Mouse (Mus musculus) kidney, postnatal 4 days (tissue): ENCODE results near the gene Macrod1.
"Not testable (repeated sequence)": the region's sequence is repeated elsewhere in the genome, so short reads cannot be mapped to it uniquely, and the experiment has no call there.

Experiments
- DNase-seq, 2 experiments: peaks; one replicate each; pipeline ENCODE4 v3.0.0; 2021; ENCODE audit warnings: mixed read lengths in 2 of 2

Gene Macrod1

GRCm38 (mm10) chr19:7056248-7057087 lies at the start of gene Macrod1:
TSS of gene Macrod1 (plus strand) at chr19:7056810.
- DNase-seq: peak; percentile 79 to 85

DNA sequence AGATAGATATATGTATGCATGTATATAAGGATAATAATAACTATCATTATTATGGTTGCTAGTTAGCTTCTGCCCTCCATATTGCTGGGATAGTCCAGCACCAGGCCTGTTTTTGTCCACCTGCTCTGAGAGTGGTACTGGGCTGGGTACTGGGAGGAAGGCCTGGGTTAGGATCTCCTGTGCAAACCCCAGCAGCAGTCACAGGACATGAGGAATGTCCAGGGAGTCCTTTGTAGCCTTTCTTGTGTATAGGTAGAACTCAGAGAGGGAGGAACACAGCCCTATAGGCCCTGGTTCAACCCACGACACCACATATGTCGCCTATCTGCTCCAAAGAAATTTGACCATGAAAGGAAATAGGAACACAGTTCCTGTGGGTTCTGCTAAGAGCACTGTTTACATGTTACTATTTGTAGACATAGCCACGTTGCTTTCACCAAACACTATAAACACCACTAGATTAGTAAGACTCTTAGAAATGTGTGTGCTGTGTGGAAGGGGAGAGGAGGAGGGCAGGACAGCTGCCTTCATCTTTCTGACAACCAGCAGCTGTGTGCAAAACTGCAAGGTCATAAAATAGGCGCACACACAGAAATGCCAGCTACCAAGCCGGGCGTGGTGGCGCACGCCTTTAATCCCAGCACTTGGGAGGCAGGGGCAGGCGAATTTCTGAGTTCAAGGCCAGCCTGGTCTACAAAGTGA lies 49.6 kb upstream of the Macrod1 start:
- no peak for DNase-seq

GRCm38 (mm10) chr19:7012426-7012825 lies 44.2 kb upstream of the Macrod1 start:
- DNase-seq: no peak

DNA sequence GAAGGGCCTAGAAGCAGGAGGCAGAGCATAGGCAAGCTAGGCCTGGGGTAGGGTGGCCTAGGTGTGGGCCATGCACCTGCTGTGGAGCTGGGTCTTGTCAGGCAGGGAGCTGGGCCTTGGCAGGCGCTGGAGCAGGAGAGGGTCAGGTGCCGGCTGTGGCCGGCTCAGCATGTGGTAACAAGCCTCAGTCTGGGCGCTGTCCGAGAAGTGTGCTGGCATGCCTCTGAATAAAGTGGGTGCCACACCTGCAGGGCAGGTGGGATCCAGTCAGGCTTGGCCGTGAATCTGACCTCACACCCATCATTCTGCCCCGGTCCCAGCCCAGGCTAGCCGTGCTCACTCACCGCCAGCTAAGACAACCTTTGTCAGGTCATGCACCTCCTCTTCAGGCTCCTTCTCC lies 42.6 kb upstream of the Macrod1 start:
- DNase-seq: no peak

- DNase-seq: no peak
Measured at GRCm38 (mm10) chr19:7014481-7015135, 42.0 kb upstream of the Macrod1 start.

DNA sequence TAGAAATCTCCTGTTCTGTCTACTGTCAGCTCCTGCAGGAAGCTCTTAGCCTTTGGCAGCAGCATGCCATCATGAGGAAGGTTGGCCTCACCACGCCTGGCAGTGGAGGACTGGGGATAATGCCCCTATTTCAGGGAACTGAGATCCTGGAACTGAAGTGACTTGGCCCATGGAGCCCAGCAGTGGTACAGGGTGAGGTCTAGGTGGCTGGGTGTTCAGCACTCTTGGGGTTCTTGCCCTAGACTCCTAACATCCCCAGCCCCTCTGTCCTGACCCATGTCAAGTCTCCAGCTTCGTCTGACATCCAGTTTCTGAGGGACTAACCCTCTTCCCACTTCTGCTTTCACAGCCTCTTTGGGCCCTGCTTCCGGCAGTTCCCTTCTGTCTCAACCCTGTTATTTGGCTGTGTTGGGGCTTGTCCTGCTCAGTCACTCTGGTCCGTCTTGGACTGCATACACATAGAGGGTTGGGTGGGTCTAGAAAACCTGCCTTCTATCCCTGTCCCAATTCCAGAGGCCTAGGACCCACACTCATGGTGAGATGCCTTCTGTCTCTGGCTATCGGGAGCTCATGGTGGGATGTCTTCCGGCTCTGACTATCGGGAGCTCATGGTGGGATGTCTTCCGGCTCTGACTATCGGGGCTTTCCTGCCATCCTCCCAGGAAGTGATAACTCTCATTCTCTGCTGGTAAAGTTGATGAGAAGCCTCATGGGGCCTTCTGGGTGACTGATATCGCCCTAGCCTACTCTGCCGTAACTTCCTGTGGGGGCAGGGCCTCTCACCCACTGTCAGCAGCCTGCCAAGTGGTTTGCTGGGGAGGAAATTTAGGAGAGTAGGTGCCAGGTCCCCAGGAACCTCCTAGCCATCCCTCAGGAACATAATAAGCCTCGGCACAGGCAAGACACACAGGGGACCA lies 38.8 kb upstream of the Macrod1 start:
- DNase-seq: no peak

DNA sequence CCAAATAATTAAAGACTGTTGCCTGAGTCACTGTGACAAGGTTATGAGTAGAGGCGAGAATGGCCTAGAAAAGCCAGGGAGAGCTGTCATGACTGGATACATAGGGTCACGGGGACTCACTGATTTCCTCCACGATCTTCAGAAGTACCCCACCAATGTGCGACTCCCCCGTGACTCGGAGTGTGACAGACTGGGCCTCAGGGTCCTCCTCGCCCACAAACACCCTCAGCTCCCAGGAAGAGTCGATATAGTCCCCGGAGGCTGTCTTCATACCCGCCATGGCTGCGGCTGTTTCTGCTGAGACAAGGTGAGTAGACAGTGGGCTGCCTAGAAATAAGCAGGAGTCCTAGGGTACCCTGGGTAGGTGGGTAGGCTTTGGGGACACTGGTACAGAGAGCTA lies 38.1 kb upstream of the Macrod1 start:
- no peak for DNase-seq

GRCm38 (mm10) chr19:7019191-7019590 lies 37.4 kb upstream of the Macrod1 start, which contains the start of gene Fermt3:
TSS of gene Fermt3 (minus strand) at chr19:7019469.
- peak in 1 of 2 experiments; percentile 45 for DNase-seq

DNA sequence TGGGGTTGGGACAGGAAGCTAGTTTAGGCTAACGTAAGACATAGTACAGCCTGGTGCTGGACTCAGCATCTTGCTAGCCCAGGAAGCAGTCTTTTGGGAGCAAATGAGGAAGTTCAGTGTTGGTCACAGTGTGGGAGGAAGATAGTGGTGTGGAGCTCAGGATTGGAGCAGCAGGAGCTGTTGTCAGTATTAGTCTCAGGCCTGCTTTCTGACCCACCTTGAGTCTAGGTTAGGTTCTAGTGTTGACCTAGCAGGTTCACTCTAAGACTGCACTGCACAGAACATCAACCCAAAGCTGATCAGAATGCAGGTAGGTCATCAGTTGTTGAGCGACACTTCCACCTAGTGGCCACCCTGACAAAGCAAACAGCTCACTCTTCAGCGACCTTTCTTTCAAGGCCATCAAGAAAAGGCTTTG lies 36.4 kb upstream of the Macrod1 start:
- DNase-seq: peak; percentile 72 to 76

DNA sequence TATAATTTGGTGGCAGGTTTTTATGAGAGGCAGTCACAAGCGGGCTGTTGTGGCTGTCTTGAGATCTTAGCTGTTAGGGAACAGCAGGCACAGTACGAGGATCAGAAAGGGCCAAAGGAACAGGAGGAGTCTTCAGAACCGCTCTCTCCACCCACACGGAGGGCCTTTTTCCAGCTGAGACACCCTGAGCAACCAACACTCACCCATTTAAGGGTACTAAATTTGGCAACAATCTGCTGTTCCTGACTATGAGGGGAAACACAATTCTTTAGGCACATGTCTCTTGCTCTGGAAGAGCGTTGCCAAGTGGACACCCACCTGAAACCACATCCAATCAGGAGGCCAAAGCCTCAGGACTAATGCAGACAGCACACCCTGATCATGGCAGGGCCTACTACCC lies 27.1 kb upstream of the Macrod1 start:
- DNase-seq: no peak

DNA sequence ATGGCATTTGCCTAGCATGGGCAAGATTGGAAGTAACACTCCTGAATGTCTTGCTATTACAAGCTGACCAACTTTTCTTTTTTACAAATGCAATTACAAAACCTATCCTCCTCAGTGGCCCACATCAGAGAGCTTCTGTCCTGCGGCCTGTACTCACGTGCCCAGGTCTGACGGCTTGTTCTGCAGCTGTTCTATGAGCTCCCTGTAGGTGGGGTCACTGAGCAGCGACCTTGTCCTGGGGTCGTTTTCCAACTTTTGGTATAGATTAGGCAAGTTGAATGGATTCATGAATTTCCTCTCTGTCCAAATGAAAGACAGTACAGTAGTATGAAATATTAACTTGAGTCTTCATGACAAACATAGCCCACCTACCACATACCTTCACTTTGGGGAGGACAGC lies 22.6 kb upstream of the Macrod1 start:
- DNase-seq: no peak

DNA sequence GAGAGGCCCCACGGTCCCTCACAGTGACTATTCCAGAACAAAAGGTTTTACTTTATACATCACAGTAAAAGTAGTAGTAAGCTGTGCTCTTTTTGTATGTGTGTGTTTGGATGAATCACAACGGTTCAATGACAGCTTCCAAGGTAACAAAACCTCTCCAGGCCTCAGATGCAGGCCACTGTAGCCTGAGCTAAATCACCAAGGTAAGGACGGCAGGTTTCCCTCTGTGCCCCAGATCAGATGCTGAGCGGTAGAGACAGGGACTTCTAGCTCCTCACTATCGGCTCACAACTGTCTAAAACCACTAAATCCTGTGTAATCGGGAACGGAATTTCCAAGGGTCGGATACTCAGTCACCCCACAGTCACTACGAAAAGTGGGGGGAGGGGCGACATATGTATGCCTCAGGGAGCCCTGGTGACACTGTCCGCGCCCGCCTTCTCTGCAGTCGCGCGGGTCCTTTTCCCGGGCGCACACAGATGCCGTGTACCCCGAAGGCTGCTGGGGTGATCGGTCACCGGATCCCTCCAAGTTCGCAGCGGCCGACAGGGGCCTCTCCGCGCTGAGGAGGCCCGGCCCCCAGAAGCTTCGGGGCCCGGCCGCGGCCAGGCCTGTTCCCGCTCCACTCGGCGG lies 17.4 kb upstream of the Macrod1 start:
- DNase-seq: peak; percentile 66 to 80

DNA sequence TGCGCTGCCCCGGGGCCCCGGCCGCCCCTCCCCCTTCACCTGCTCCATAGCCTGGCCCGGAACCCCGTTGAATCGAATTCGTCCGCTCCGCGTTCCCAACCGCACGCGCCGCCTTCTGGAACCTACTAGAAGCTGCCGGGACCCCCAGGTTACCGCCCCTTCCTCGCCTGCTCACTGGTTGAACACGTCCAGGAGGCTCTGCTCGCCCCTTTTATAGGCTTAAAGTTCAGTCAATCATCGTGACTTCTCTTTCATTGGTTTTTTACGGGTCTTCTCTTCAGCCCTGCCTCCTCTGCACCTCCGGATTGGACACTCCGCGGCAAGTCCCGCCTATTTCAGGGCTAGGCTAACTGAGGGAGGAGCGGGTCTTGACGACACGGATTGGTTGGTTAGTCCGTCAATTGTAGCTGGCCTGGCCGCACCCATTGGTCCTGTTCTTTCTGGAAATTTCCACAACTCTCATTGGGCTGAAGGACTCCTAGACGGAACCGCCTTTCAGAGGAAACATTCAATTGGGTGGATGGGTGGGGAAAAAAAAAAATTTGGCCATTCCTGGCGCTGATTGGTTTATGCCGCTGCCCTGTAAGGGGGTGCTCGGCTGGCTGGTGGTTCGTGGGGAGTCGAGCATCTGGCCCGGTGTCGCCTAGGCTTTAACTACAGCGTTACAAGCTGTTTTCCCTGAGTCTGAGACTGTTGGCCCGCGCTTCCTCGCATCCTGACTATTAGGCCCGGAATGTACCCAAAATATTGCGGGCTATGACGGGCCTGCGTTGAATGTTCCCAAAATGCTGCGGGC lies 16.6 kb upstream of the Macrod1 start, which contains the start of gene Stip1:
Stip1 (minus strand) TSS at position 127 of the 796 bp plus-strand sequence.
- peak; percentile 99 to 100 for DNase-seq

DNA sequence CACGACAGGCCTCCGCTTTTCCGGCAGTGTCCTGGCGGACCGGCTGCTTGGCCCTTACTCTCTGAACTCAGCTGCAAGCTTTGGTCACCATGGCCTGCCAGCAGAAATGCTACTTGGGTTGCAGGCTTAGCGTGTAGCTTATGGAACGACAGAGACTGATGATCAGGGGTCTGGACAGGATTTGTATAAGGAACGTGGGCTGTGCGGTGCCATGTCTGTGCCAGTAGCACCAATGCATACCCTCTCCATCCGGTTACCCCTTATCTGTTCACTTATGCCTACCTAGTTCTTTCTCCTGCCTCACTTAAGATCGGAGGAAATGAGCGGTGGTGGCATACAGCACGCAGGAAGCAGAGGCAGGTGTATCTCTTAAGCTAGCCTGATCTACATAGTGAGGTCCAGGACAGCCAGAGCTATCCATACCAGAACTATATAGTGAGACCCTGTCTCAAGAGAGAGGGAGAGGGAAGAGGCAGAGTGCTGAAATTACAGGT lies 15.9 kb upstream of the Macrod1 start:
- DNase-seq: no peak

DNA sequence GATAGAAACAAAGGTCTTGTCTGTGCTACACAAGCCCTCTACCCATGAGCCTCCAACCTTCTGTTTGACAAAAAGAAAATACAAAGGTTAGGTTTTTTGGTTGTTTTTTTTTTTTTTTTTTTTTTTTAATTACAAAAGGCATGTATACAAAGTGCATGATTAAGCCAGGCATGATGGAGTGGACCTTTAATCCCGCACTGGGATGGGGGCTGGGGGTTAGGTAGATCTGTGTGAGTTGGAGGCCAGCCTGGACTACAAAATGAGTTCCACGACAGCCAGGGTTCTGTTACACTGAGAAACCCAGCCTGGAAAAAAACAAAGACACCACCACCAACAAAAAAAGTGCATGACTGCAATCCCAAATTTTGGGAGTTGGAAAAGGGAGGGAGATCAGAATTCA lies 15.4 kb upstream of the Macrod1 start:
- DNase-seq: no peak

DNA sequence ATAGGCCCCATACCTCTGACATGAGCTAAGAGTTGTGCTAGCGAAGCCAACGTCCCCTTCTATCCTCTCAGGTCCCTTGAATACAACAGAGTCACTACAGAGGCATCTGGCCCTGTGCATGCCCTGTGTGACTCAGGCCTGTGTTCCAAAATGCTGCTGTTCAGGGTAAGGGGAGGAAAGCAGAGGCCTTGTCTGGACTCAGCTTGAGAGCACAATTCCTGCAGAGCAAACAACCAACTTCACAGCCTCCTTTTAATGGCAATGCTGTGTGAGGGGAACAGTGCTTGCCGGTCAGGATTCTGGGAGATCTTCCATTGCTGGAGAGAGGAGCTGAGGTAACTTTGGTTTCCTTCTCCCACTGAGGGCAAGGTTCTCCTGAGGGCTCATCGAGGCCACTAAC lies 12.3 kb upstream of the Macrod1 start:
- DNase-seq: no peak

DNA sequence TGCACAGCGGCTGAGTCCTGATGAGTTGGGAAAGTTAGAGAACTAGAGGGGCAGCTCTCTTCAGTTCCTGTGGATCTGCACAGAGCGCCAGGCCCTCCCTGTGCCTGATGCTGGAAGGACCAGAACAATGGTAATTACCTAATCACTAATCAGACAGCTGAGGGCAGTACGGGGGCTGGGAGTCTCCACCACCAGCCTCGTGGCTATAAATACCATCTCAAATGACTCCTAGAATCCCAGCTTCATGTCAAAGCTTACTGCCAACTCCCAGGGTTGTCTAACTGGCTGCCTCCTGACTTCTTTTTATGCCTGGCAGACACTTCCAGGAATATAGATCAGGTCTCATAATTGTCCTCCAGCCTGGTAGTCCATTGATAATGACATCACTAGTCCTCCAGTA lies 11.9 kb upstream of the Macrod1 start:
- DNase-seq: no peak

DNA sequence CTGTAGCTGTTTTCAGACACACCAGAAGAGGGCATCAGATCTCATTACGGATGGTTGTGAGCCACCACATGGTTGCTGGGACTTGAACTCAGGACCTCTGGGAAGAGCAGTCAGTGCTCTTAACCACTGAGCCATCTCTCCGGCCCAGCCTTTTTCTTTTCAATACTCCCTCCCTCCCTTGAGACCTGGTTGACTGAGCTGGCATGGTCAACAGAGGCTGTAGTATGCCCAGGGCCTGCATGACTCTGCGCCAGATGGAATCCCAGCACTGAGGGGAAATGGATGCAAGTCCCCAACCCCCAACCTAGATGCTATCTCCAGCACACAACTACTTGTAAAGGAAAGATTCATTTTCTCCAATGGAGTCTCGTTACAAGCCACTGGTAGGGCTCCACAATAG lies 3.2 kb upstream of the Macrod1 start:
- not testable (repeated sequence) for DNase-seq

DNA sequence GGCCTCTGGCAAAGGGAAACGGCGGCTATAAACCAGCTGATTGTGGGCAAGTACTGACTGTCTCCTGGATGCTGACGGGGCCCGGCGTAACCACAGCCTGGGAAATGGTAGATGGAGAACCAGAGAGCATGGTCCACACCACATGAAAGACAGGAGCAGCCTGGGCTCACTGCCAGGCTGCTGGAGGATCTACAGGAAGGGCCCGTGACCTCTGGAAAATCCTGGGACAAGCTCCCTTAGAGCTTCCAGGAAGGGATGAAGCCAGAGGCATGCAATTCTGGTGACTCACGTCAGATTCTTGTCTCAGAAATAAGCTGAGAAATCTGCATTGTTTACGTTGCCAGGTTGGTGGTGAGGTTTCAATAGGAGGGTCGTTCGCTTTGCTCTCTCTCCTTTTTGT lies 1.8 kb upstream of the Macrod1 start:
- peak; percentile 61 to 68 for DNase-seq

GRCm38 (mm10) chr19:7055173-7055572 lies 1.4 kb upstream of the Macrod1 start:
- peak in 1 of 2 experiments; percentile 52 for DNase-seq
